Mouse (Mus musculus): ENCODE data around the gene Actr1a. TPM values are rescaled to one million over a fixed set of nuclear protein-coding genes. Genes with fewer than 3 reads are reported as not detected.

Gene Actr1a
- polyA plus RNA-seq, 1 experiment from 2014 or later, result 185 TPM

GRCm38 (mm10) chr19:46418051-46418450, 22.5 kb upstream of the Actr1a start:
- H3K9me3 ChIP-seq, result no peaks in the 10 kb centered on the region
- DNase-seq (ENCODE audit: extremely low spot score, low spot score), result no peak
- peaks cover 37% of the 10 kb centered on the region for H3K4me1 ChIP-seq
- H3K4me3 ChIP-seq, result no peak overlapping the region
- WGBS, result 84% methylated on average over 4 of the region's 4 CpGs
- no peaks in the 10 kb centered on the region for H3K27me3 ChIP-seq (ENCODE audit: poor library complexity, severe bottlenecking)
- H3K36me3 ChIP-seq (replicated peaks), result peaks cover 26% of the 10 kb centered on the region
- H3K27ac ChIP-seq, result no peak overlapping the region

GRCm38 (mm10) chr19:46416276-46416675, 20.7 kb upstream of the Actr1a start:
- no peak for DNase-seq (ENCODE audit: extremely low spot score, low spot score)
- Histone ChIP-seq H3K4me1 (peaks cover 19% of the 10 kb centered on the region), H3K36me3 (replicated peaks) (peaks cover 41% of the 10 kb centered on the region), H3K27me3 (ENCODE audit: poor library complexity, severe bottlenecking) (no peaks in the 10 kb centered on the region), H3K9me3 (no peaks in the 10 kb centered on the region), H3K27ac (no peak overlapping the region), H3K4me3 (no peak overlapping the region)
- WGBS, result 78% methylated on average over 9 of the region's 9 CpGs

- no peak overlapping the region for H3K27ac ChIP-seq
Observed at GRCm38 (mm10) chr19:46414486-46414885, 18.9 kb upstream of the Actr1a start.

DNA sequence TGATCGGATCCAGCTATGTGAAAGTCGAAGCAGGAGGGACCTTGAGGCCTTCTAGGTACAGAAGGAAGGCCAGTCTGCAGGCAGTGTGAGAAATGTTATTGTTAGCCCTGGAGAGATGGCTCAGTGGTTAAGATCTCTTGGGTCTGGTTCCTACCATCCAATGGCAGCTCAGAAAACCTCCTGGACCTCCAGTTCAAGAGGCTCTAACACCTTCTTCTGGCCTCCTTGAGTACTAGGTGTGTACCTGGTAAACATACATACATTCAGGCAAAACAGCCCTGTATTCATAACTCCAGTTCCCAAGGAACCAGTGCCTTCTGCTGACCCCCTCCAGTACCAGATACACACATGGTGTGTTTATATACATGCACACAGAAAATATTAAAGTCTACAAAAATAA, 18.4 kb upstream of the Actr1a start:
- Histone ChIP-seq H3K27ac (no peak overlapping the region), H3K36me3 (replicated peaks) (peaks cover 64% of the 10 kb centered on the region), H3K27me3 (ENCODE audit: poor library complexity, severe bottlenecking) (no peaks in the 10 kb centered on the region), H3K4me3 (no peak overlapping the region), H3K4me1 (peaks cover 8% of the 10 kb centered on the region; the same call in 1 of the 2 replicates), H3K9me3 (no peaks in the 10 kb centered on the region)
- DNase-seq (ENCODE audit: extremely low spot score, low spot score), result no peak
- WGBS, result 96% methylated on average over 2 of the region's 2 CpGs

More at GRCm38 (mm10) chr19:46414486-46414885, 18.9 kb upstream of the Actr1a start:
- no peaks in the 10 kb centered on the region for H3K9me3 ChIP-seq
- no peak overlapping the region for H3K4me3 ChIP-seq
- peaks cover 59% of the 10 kb centered on the region for H3K36me3 ChIP-seq (replicated peaks)
- WGBS, result 93% methylated on average over 8 of the region's 8 CpGs
- H3K4me1 ChIP-seq, result peaks cover 8% of the 10 kb centered on the region; the same call in 1 of the 2 replicates
- no peak for DNase-seq (ENCODE audit: extremely low spot score, low spot score)
- H3K27me3 ChIP-seq (ENCODE audit: poor library complexity, severe bottlenecking), result no peaks in the 10 kb centered on the region

DNA sequence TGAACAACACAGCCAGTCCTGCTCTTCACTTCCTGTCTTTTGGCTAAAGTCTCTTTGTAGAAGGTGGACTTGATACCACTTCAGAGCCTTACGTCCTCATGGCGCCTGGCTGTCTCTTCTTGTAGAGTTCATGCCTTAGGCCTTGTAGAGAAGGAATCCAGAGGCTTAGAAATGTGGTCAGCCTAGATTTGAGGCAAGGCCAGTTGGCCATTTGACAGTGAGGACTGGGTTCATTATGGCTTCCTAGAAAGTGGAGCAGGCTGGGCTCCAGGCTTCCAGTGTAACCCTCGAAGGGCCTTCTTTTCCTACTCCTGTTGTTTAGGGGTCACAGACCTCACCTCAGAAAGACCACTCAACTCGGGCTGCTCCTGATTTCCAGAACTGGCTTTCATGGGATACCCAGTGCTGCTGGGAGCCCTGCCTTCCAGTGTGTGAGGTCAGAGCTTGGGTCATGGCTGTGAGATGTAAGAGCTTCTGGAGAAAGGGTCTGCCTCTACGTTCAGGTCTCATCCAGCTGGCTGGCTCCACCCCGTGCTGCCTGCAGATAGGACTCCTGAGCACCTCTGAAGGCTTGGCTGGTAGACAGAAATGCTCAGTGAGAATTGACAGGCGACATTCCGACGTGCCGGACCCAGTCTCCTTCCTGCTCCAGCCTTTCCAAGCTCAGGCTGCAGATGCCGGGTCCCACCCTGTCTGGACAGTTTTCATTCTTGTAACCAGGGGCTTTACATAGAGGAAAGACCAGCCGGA, 16.7 kb upstream of the Actr1a start:
- H3K4me3 ChIP-seq, result no peak overlapping the region
- H3K27ac ChIP-seq, result no peak overlapping the region
- no peak for DNase-seq (ENCODE audit: extremely low spot score, low spot score)
- peaks cover 74% of the 10 kb centered on the region for H3K36me3 ChIP-seq (replicated peaks)
- peaks cover 4% of the 10 kb centered on the region; the same call in 1 of the 2 replicates for H3K4me1 ChIP-seq
- H3K27me3 ChIP-seq (ENCODE audit: poor library complexity, severe bottlenecking), result no peaks in the 10 kb centered on the region
- no peaks in the 10 kb centered on the region for H3K9me3 ChIP-seq
- 89% methylated on average over 12 of the region's 12 CpGs for WGBS

DNA sequence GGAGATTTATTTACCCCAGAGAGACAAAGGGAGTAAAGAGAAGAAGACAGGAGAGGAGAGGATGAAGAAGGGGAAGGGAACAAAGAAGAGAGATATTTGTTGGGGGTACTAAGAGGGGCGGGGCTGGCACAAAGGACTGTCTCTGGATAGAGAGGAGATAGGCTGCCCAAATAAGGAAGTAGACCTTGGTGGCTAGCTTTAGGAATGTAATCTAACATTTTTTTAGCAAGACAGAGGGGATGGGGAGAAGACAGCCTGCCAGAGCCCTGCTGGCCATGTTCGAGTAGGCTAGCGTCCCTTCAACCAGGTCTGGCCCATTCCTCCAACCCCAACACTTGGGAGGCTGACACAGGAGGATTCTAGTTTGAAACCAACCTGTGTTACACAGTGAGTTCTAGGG, 14.0 kb upstream of the Actr1a start:
- 86% methylated on average over 3 of the region's 3 CpGs for WGBS
- Histone ChIP-seq H3K27ac (no peak overlapping the region), H3K27me3 (ENCODE audit: poor library complexity, severe bottlenecking) (no peaks in the 10 kb centered on the region), H3K4me3 (no peak overlapping the region), H3K36me3 (replicated peaks) (peaks cover 91% of the 10 kb centered on the region), H3K9me3 (no peaks in the 10 kb centered on the region), H3K4me1 (no peaks in the 10 kb centered on the region)
- DNase-seq (ENCODE audit: extremely low spot score, low spot score), result no peak

DNA sequence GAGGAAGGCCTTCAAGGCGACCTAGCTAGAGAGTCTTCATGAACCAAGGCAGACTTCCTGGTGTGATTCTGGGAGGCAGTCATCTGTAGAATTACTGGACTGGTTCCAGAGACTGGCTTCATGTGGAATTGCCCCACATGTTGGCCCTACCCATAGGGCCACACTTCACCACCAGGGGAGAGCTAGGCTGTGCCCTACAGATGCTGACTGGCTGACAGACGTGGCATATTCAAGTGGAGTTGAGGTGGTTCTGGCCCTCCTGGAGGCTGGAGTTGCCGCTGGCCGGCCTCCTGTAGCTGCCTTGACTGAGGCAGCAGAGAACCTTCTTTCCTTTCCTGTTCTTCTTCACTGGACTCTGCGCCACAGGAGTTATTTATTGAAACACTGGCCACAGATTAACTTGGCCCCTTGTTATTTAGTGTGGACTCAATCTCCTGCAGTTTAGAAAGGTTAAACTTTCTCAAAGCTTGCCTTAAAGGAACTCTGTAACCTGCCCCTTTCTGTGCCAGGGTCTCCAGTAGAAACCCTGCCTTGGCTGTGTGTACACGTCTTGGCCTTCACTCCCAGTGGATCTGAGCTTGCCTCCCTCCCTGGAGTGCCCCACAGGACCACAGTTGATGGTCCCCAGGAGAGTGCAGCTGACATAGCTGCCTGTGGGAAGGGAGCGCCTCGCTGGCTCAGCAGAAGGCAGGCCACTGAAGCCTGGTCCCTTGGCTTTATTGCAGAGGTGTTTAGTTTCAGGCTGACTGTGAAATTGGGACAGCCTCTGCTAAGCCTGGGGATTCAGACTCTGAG, 11.2 kb upstream of the Actr1a start:
- H3K27ac ChIP-seq, result no peak overlapping the region
- peaks cover 96% of the 10 kb centered on the region for H3K36me3 ChIP-seq (replicated peaks)
- no peaks in the 10 kb centered on the region for H3K4me1 ChIP-seq
- WGBS, result 85% methylated on average over 8 of the region's 8 CpGs
- DNase-seq (ENCODE audit: extremely low spot score, low spot score), result no peak
- H3K9me3 ChIP-seq, result no peaks in the 10 kb centered on the region
- no peak overlapping the region for H3K4me3 ChIP-seq
- no peaks in the 10 kb centered on the region for H3K27me3 ChIP-seq (ENCODE audit: poor library complexity, severe bottlenecking)

GRCm38 (mm10) chr19:46404030-46404429, 8.5 kb upstream of the Actr1a start:
- Histone ChIP-seq H3K4me3 (no peak overlapping the region), H3K36me3 (replicated peaks) (peaks cover 84% of the 10 kb centered on the region), H3K27ac (no peak overlapping the region), H3K27me3 (ENCODE audit: poor library complexity, severe bottlenecking) (no peaks in the 10 kb centered on the region), H3K4me1 (peaks cover 9% of the 10 kb centered on the region), H3K9me3 (no peaks in the 10 kb centered on the region)
- 93% methylated on average over 1 of the region's 1 CpGs for WGBS
- no peak for DNase-seq (ENCODE audit: extremely low spot score, low spot score)

DNA sequence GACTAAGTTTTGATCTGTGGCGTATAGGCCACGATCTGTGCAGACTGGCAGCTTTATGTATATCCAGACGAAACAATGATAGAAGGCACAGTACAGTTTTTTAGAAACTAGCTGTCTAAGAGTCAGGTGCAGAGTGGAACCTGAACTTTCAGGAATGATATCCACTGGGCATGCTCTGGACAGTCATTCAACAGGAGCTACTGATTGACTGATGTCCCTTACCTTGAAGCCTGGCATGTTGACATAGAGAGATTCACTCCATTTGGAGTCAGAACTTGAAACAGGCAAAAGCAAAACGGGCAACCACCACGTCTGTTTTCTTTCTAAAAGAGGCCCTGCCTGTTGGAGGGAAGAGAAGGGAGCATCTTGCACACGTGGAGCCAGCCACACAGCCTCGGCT, 5.0 kb upstream of the Actr1a start:
- 93% methylated on average over 7 of the region's 7 CpGs for WGBS
- DNase-seq (ENCODE audit: extremely low spot score, low spot score), result no peak
- H3K4me1 ChIP-seq, result peaks cover 32% of the 10 kb centered on the region
- H3K4me3 ChIP-seq, result no peak overlapping the region
- H3K27me3 ChIP-seq (ENCODE audit: poor library complexity, severe bottlenecking), result no peaks in the 10 kb centered on the region
- no peaks in the 10 kb centered on the region for H3K9me3 ChIP-seq
- H3K36me3 ChIP-seq (replicated peaks), result peaks cover 53% of the 10 kb centered on the region
- no peak overlapping the region for H3K27ac ChIP-seq

- DNase-seq (ENCODE audit: extremely low spot score, low spot score), result no peak
- H3K4me1 ChIP-seq, result peaks cover 32% of the 10 kb centered on the region
- WGBS, result 84% methylated on average over 7 of the region's 7 CpGs
Observed at GRCm38 (mm10) chr19:46399886-46400285, 4.3 kb upstream of the Actr1a start.

GRCm38 (mm10) chr19:46399372-46399771, 3.8 kb upstream of the Actr1a start:
- WGBS, result 87% methylated on average over 6 of the region's 6 CpGs
- H3K27ac ChIP-seq, result no peak overlapping the region
- peaks cover 41% of the 10 kb centered on the region for H3K36me3 ChIP-seq (replicated peaks)
- peaks cover 37% of the 10 kb centered on the region for H3K4me1 ChIP-seq
- no peak for DNase-seq (ENCODE audit: extremely low spot score, low spot score)
- no peaks in the 10 kb centered on the region for H3K27me3 ChIP-seq (ENCODE audit: poor library complexity, severe bottlenecking)
- H3K9me3 ChIP-seq, result no peaks in the 10 kb centered on the region
- no peak overlapping the region for H3K4me3 ChIP-seq

More at GRCm38 (mm10) chr19:46399886-46400285, 4.3 kb upstream of the Actr1a start:
- no peaks in the 10 kb centered on the region for H3K9me3 ChIP-seq
- no peak overlapping the region for H3K4me3 ChIP-seq
- peaks cover 46% of the 10 kb centered on the region for H3K36me3 ChIP-seq (replicated peaks)
- H3K27ac ChIP-seq, result no peak overlapping the region
- H3K27me3 ChIP-seq (ENCODE audit: poor library complexity, severe bottlenecking), result no peaks in the 10 kb centered on the region

GRCm38 (mm10) chr19:46398401-46398800, 2.9 kb upstream of the Actr1a start:
- peaks cover 47% of the 10 kb centered on the region for H3K4me1 ChIP-seq
- DNase-seq (ENCODE audit: extremely low spot score, low spot score), result no peak
- H3K9me3 ChIP-seq, result no peaks in the 10 kb centered on the region
- H3K36me3 ChIP-seq (replicated peaks), result peaks cover 31% of the 10 kb centered on the region
- no peak overlapping the region for H3K27ac ChIP-seq
- 43% methylated on average over 3 of the region's 3 CpGs for WGBS
- no peaks in the 10 kb centered on the region for H3K27me3 ChIP-seq (ENCODE audit: poor library complexity, severe bottlenecking)
- peak overlapping the region; percentile 89 for H3K4me3 ChIP-seq

- H3K4me3 ChIP-seq, result peak overlapping the region; percentile 89
- WGBS, result 1% methylated on average over 19 of the region's 19 CpGs
- H3K4me1 ChIP-seq, result peaks cover 48% of the 10 kb centered on the region
- H3K27me3 ChIP-seq (ENCODE audit: poor library complexity, severe bottlenecking), result no peaks in the 10 kb centered on the region
- DNase-seq (ENCODE audit: extremely low spot score, low spot score), result peak; percentile 46
- H3K27ac ChIP-seq, result peak overlapping the region; percentile 93
- H3K36me3 ChIP-seq (replicated peaks), result peaks cover 22% of the 10 kb centered on the region
- no peaks in the 10 kb centered on the region for H3K9me3 ChIP-seq
Observed at GRCm38 (mm10) chr19:46397436-46398001, 2.0 kb upstream of the Actr1a start.
